Mouse (Mus musculus): ENCODE data around the gene Adamts14.

Adamts14 gene

DNA sequence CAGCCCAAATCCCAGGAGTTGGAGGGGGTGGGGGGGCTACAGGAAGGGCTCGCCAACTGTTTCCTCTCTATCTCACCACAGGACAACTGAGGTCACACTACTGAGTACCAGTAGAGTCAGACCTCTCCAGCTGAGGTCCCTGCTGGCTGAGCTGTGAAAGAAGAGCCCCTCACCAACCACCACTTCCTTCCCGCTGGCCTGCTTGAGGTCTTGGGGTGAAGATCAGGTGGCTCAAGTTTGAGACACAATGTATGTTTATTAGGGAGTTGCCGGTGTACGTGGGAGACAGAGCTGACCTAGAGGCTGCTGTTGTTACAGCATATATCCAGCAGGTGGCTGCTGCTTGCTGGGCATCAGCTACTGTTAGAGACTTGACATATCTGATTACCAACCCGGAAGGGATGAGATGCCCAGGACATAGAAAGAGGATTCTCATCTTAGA lies 2.5 kb upstream of the Adamts14 start:
- no peak for DNase-seq (ENCODE audit: low spot score)

DNA sequence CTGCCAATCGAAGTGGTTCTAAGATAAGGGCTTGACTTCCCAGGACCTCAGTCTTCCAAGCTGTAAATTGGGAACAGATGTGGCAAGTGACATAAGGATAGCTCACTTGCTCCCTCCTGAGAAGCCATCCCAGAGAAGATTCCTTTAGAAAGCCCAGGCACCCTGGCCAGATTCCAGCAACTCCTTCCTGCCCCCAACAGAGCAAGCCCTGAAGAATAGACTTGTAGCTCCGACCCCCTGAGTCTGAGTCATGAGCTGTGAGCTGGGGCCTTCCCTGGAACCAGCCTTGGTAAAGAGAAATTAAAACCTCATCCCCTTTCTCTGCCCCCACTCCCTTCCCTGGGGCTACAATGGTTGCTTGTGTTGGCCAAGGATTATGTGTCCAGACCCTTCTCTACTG lies 1.3 kb upstream of the Adamts14 start:
- DNase-seq (ENCODE audit: low spot score): no peak

DNA sequence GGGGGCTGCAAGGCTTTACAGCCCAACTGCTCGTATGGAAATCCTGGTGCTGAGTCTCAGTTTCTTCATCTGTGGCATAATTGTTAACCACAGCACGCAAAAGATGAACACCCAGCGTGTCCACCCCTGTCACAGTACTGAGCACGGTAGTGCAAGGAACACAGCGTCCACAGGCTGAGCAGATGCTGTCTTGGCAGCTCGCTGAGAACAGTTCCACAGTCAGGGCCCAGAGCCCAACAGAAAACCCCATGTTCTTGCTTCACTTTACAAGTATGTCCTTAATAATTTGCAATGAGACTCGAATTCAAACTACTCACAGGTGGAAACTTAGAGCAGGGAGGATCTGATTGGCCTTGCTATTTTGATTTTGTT lies 592 bp upstream of the Adamts14 start:
- no peak for DNase-seq (ENCODE audit: low spot score)

DNA sequence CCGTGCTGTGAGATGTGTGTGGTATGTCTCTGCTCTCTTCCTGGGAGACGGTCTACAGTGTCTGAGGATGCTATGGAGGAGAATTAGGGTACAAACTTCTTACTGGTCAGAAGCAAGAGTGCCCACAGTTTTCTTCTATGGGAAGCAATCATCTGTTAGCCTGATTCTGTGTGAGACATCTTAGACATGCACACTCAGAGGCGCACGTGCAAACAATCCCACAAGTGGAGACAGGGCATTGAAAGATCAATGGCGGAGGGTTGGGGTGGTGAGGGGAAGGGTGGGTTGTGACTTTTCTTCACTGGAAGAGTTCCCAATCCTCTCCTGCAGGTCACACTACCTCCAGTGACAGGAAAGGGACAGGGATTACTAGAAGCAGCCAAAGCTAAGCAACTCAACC lies 607 bp downstream of the Adamts14 start:
- no peak for DNase-seq (ENCODE audit: low spot score)

DNA sequence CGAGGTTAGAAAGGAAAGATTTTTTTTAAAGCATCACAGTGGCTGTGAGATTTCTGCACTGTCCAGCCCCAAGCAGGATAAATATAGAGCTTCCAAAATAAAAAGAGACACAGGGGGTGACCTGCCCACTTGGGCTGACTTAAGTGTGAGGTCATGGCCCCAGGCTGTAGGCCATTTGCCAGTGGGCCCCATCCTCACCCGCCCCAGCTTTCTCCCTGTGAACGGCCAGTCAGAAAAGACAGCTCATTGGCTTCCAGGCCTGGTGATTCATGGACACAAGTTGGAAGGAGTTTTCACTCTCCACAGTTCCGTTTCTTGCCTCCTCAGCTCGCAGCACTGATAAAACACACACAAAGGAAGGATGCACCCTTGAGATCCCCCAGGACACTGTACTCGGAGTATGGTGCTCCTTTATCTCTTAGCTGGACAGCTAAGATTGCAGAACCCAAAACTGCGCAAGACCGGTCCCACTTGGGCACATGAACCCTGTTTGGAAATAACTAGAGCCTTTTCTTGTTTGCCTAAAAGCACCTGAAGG lies 1.1 kb downstream of the Adamts14 start:
- DNase-seq (ENCODE audit: low spot score): no peak

DNA sequence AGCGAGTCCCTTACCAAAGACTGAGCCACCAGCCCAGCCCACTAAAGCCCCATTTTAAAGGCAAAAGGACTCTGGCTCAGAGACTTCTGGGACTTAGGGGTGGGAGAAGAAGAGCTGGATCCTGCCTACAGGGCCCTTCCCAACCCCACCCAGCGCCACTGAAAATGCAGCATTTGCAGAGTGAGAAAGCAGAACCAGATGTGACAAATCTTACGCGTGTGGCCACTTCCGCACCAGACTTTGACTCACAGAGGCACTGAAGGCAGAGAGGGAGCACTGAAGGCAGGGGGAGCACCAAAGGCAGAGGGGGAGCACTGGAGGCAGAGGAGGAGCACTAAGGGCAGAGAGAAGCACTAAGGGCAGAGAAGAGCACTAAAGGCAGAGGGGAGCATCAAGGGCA lies 5.9 kb downstream of the Adamts14 start:
- DNase-seq (ENCODE audit: low spot score): no peak

DNA sequence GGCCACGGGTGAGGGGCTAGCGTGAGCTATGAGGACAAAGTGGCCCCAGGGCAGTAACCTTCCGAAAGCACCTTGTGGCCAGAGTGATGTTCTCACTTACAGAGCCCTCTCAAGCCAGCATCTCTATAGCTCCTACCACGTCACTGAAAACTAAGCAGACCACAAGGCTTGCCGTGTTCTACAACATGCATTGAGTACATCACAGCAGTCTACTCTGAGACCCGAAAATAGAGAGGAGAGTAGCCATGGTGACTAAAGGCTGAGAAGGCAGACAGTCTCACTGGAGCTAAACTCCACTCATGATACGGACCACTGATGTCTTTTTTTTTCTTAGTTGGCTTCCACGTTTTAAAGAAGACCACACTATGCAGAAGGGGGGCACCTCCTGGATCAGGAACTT lies 9.6 kb downstream of the Adamts14 start:
- DNase-seq (ENCODE audit: low spot score): no peak

DNA sequence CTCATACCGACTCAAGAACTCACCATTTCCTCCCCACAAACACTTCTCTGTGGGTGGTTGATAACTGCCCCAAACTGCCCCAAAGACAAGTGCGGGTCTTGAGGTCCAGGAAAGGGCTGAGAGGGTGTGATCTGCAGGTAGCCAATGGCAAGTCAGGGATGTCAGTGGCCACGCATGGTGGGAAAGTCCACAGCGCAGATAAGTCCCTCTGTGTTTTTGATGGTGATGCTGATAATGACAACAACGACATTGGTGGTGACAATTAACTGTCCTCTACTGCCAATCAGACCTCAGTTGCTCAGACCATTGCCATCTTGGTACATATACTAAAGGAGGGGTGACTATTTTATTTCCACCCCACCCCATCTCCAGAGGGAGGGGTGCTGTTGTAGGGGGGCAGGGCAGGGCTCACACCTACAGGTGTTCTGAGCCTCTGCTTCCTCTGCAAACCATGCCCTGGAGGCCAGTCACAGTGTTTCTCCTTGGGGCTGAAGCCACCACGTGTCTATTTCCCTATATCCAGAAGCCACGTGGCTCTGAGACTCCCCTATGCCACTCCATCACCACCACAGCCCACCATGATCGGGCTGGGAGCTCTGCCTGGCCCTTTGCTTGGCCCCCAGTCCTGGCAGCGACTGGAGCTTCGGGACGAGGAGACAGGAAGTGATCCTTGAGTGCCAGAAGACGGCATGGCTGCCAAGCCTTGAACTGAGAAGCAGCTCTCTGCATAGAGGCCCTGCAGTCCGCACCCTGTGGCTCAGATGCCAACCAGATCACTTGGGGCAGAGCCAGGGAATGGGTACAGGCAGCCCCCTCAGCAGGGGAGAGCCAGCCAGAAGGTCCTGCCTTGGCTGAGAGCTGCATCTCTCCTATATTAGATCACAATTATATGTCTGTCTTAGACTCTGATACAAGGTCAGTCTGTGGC lies 11.7 kb downstream of the Adamts14 start:
- DNase-seq (ENCODE audit: low spot score): no peak

DNA sequence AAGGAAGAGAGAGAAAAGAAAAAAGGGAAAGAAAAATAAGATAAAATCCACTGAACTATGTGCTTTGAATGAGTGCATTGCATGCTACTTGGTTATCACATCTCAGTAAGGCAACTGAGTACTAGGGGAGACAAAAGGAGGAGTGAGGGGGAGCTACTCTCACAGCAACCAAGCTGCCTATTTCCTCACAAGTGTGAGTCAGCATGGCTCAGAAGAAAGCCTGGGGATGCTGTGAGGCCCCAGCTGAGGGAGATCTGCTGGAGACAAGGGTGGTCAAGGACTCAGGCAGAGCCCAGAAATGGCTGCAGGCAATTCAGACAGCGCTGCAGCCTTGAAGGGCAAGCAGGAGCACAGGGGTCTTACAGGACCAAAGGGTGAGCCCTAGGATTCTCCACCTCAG lies 15.1 kb downstream of the Adamts14 start:
- no peak for DNase-seq (ENCODE audit: low spot score)

DNA sequence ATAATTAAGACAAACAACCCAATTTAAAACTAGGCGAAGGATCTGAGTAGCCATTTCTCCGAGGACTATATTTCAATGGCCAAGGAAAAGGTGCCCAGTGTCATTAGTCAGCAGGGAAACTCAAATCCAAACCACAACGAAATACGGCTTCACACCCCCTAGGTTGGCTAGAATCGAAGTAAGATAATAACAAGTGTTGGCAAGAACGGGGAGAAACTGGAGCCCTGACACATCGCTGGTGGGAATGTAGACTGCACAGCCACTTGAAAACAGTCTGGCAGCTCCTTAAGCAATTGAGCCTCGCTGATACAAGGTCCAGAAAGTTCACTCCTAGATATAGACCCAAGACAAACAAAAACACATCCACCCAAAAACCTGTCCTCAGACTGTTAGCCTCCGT lies 16.6 kb downstream of the Adamts14 start:
- DNase-seq (ENCODE audit: low spot score): no peak

DNA sequence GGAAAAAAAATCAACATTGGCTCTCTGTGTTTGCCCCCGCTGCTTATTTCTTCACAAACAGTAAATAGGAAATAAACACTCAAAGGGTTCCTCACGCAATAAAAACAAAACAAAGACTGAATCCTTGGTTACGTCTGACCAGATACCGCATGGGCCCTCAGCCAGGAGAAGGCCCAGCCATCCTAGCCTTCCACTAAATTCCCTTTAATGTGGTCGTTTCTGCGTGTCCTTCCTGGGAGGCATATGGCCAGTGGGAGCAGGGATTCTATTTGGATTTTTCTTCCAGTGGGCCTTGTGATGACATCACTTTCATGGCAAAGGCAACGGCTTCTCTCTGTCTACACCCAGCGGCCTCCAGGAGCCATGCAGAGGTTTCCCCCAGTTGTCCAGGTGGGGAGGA lies 18.0 kb downstream of the Adamts14 start:
- no peak for DNase-seq (ENCODE audit: low spot score)

DNA sequence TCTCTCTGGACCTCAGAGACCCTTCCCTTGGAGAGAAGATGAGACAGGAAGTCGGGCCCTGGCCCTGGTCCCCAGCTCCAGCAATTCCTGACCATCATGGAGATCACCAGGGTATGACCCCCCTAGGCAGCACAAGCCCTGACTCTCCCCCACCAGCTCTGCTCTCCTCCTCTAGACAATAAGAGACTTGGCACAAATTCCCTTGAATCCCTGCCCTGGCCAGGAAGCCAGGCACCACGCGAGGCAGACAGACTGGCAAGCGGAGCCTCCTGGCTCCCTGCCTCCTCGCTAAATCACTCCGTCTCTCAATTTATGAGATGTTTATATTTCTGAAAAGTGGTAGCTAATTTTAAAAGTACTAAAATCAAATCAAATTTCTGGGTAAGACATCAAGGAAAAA lies 18.5 kb downstream of the Adamts14 start:
- no peak for DNase-seq (ENCODE audit: low spot score)

DNA sequence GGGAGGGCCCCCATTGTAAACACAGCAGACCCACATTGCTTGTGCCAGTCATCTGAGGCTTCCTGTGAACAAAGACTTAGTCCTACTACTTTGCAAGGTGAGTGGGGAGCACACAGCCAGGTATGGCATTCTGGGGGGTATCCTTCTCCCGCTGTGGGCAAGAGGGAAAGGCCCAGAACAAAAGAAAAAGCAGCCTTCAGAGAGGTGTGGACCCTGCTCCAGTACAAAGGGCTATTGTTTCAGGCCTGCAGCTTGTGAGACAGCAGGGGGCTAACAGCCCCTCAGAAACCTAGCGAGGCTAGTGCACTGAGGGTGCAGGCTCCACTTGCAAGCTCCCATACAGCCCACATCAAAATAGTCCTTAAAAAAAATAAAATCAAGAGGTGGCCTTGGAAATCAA lies 23.3 kb downstream of the Adamts14 start:
- DNase-seq (ENCODE audit: low spot score): no peak

DNA sequence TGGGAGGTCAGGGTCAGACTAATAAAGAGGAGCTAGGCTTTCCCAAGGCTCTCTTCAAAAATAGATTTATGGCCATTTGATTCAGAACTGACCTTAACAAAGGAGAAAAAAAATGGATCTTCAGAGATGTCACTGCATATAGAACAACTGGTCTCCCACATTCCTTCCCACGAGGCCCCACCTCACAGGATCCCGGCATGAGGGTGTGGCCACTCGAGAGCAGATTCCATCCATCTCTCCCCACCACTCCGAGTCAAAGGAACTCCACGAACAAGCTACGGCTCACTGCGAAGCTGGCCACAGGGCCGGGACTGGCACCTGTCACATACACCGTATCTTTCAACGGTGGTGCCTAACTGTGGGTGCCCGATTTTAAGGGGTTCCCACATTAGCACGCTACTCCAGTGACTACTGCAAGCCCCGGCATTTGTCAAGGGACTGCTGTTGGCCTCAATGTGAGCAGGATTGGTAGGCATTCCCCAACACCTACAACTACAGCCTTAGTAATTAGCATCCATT lies 24.6 kb downstream of the Adamts14 start:
- no peak for DNase-seq (ENCODE audit: low spot score)

DNA sequence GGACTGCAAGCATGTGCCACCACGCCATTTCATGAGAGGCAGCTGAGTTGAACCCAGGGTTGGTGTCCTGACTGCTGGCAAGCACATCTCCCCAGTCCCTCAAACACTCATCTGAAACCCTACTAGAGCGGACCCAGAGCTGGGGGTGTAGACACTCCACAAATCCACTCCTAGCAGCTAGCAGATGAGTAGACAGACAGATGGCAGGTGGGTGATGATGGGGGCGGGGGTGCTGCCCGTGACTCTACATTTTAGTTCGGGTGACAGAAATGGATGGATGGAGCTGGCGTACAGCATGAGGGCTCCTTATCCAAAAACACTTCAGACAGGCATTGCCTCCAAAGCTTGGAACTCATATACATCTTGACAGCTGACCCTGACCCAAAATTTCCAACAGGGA lies 26.9 kb downstream of the Adamts14 start:
- no peak for DNase-seq (ENCODE audit: low spot score)

DNA sequence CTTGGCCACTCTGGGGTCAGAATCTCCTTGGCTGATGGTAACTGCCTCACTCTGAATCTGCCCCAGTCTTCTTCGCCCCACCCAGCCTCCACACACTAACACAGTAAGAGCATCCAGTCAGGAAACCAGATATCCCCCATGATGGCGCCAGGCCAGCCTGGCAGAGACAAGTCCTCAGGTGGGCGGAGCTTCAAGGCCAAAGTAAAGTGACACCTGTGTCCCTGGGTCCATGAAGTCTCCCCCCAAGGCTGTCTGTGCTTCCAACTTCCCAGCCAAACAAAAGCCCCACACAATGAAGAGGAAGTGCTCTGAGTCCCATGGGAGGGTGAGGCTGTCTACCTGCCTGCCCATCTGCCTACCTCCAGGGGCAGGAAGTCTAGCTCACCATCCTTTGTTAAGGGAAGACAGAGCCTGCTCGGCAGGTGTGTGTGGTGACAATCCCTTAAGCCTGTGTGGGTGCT lies 31.2 kb downstream of the Adamts14 start:
- DNase-seq (ENCODE audit: low spot score): no peak

DNA sequence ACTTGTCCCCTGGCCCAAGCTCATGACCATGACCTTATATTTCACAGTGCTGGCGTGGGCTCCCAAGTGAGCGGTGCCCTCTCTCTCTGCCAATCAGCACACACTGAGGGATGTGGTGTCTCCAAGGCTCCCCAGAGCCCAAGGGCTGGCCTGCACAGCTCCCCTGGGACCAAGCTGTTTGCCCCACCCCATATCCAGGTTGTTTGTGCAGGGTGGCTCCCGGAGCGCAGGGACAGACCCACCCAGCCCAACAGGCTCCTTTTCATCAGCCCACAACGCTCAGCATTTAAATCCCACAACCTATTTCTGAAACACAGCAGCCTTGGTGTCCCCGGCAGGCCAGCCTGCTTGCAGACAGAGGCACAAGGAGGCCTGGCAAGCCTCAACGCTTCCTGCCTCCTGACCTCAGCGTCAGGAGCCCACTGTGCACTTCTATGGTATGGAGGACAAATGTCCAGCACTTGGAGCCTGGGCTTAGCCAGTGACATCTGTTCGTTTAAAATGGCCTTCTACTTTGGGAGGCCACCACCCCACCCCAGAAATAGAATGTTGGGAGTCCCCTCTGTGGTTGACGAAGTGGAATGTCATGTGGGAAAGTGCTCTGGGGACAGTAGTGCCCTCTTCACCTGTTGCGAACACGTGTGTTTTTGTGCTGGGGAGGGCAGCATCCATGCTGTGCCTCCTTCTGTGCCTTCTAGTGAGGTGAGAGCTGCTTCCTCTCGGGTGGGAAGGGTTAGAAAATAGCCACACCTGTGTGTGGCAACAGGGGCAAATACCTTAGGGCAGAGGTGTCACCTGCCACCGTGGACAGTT lies 32.9 kb downstream of the Adamts14 start:
- no peak for DNase-seq (ENCODE audit: low spot score)

DNA sequence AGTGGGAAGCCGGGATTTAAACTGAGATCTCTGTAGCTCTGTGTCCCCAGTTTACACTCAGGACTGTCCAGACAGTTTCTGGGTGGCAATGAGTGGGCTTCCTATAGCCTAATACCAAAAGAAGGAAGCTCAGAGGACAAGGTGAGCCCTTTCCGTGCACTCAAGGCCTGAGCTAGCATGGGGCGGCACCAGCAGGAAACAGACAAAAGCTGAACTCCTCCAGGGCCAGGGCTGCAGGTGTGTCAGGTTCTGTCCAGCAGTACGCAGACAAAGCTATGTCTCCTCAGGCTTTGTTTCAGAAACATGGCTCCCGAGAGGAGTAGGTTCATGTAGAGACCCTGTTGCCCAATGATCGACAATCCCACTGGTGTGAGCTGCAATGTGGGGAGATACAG lies 35.9 kb downstream of the Adamts14 start:
- no peak for DNase-seq (ENCODE audit: low spot score)

DNA sequence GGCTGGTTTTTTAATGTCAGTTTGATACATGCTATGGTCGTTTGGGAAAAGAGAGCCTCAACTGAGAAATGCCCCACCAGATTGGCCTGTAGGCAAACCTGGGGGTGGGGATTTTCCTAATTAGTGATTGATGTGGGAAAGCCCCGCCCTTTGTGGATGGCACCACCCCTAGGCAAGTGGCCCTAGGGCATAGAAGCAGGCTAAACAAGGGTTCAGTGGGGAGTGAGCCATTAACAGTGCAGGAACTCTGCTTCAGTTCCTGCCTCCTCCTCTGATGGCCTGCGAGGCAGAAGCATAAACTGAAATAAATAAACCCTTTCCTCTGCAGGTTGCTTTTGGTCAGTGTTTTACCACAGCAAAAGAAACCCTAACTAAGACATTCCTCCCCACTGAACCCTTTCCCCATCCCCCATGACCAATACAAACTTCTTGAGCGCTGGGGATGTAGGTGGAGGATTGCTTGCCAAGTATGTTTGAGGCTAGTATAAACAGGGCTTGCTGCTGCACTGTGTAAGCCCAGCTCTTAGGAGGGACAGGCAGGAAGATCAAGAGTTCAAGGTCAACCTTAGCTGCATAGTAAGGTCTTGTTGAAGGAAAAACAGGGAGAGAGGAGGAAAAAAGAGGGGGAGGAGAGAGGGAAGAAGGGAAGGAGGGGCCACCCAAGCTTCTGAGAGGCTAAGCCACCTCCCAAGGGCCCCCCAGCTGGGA lies 36.4 kb downstream of the Adamts14 start:
- DNase-seq (ENCODE audit: low spot score): no peak

DNA sequence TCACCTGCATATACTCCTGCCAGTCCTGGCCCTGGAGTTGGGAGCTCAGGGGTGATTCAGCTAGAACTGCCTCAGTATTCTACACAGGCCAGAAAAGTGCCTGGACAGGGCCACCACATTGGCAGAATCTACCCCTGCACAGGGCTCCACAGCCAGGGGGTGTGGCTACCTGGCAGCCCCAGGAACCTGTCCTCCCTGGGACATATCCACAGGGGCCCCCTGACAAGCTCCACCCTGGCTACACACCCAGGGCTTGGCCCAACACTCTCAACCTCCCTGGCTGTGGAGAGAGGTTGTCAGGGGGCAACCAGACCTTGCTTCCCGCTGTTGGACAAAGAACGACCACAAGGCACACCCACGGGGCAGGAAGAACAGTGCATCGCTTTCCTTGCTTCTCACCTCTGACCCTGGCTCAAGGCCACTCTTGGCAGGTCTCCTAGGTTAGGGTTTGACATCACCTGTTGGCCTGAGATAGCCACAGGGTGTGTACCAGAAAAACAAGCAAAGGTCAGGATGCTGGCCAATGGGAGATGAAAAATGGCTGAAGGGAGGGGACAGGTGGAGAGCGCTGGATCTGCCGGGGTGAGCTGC lies 37.5 kb downstream of the Adamts14 start:
- no peak for DNase-seq (ENCODE audit: low spot score)

DNA sequence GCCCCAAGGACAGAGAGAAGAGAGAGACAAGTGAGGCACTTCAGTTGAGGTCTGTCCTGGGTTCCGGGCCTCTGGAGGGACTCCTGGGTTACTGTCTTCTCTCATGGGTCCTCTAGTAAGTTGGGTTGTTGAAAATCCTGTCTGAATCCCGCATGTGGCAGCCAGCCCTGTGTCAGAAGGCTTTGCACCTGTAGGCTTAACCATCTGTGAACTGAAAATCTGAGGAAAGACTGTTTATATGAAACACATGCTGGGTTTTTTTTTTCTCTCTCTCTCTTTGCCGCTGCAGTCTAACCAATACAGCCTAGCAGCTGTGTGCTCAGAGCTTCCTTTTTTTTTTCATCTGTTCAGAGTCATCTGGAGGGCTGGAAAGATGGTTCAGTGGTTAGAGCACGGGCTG lies 38.9 kb downstream of the Adamts14 start:
- no peak for DNase-seq (ENCODE audit: low spot score)
